In the genomic region with DNA sequence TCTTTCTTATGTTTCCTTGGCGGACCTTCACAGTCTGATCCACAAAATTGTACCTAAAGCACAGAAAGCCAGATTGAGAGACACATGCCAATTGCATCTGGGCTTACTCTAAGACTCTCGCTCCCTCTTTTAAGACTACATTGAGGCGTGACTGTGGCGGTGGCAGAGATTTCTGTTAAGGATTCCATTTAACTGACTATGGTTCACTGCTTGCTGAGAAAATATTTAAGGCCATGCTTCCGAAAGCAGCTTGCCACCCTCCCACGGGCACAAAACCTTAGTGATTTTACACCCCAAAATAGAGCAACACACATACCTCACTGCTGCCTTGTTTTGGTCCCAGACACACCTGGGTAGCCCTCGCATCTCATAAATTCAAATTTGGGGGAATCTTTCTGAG, we compare ENCODE assay signal across 20 mouse cellular contexts.
DNase-seq lines count a peak whose midpoint lies in the region; TF ChIP-seq lines count a peak whose summit lies in the region.
"Had no signal": no experiment of that assay in that cellular context is flagged by ENCODE, and none has a peak within 500 bp of the region (broad histone marks: within the 10 kb centered on the region; RNA-seq: fewer than 3 reads in every experiment).

No protein-coding gene starts in this region.

- H3K4me3 ChIP-seq in cortical plate, adult 2 months (ENCODE audit: insufficient read depth, low read length), result no peak overlapping the region
- H3K4me3 ChIP-seq: embryonic facial prominence, embryonic 15.5 days; forebrain, embryonic 12.5 days; heart, embryonic 13.5 days; limb, embryonic 12.5 days had no signal

- H3K4me1 ChIP-seq in cortical plate, adult 2 months (ENCODE audit: control insufficient read depth, insufficient read depth, low read length), result 0 out of 2 replicates have a peak, but pooled peaks cover 1% of the 10 kb centered on the region
- H3K4me1 ChIP-seq: embryonic facial prominence, embryonic 15.5 days; forebrain, embryonic 12.5 days; heart, embryonic 13.5 days; limb, embryonic 12.5 days had no signal

- peak overlapping the region; percentile 71; the same call in 1 of the 2 replicates for H3K27ac ChIP-seq in cortical plate, adult 2 months (ENCODE audit: insufficient read depth, low read length)
- H3K27ac ChIP-seq: embryonic facial prominence, embryonic 15.5 days; forebrain, embryonic 12.5 days; heart, embryonic 13.5 days; hindbrain, embryonic 14.5 days; limb, embryonic 12.5 days had no signal

- peak; percentile 35 for DNase-seq in layer of hippocampus, adult 9-11 months
- DNase-seq in layer of hippocampus, postnatal 10 days (ENCODE audit: low spot score in 2 of 2), result no peak
- DNase-seq in left cerebral cortex, adult 18-20 months (ENCODE audit: low spot score in 2 of 2), result peak; percentile 27 to 51
- peak; percentile 36 for DNase-seq in right cerebral cortex, postnatal 25 days
- no peak for DNase-seq in cerebellum, adult 8-10 months
- no peak for DNase-seq in MN1 (ENCODE audit: low spot score)
- DNase-seq: adrenal gland, adult 8-10 months; B cell, adult 2 months; cerebellum, adult 9-10 months; gastrocnemius, postnatal 10 days; heart, postnatal 10 days; kidney, adult 9 months; kidney, postnatal 10 days; thymus, postnatal 4 days had no signal

- TF ChIP-seq POLR2A in cortical plate, adult 2 months (IDR thresholded peaks at IDR 0.05; ENCODE audit: extremely low read depth, insufficient read depth, low read length), result no peak

- TF ChIP-seq CTCF in cortical plate, adult 2 months (IDR thresholded peaks at IDR 0.05; ENCODE audit: extremely low read depth, insufficient read depth, low read length), result no peak

Comparison
In these comparisons a context has a peak if more than half of its experiments do, and no peak if none do; other contexts are left out.
1. DNase-seq: peak in layer of hippocampus, adult 9-11 months (single experiment), left cerebral cortex, adult 18-20 months (2 of 2) and right cerebral cortex, postnatal 25 days (single experiment); none in layer of hippocampus, postnatal 10 days (0 of 2), cerebellum, adult 8-10 months (single experiment) and MN1 (single experiment).